Mouse (Mus musculus) NIH3T3 (cell line): ENCODE results near the gene Helz2.
A peak's percentile ranks its signal among the peaks of the same experiment; 100 is the strongest.

Experiments
- DNase-seq: peaks from one replicate; pipeline ENCODE4 v3.0.0-alpha.2; 2012; ENCODE audit warnings: low read depth

Helz2 gene

GRCm38 (mm10) chr2:181238091-181238610, 3.7 kb downstream of the Helz2 start:
- no peak for DNase-seq

- no peak for DNase-seq
Observed at GRCm38 (mm10) chr2:181237251-181238014, 4.4 kb downstream of the Helz2 start.

- DNase-seq, result peak; percentile 9
Observed at GRCm38 (mm10) chr2:181235681-181236566, 5.9 kb downstream of the Helz2 start.

- no peak for DNase-seq
Observed at GRCm38 (mm10) chr2:181234680-181235079, 7.1 kb downstream of the Helz2 start.

- DNase-seq, result no peak
Observed at GRCm38 (mm10) chr2:181233443-181233842, 8.4 kb downstream of the Helz2 start.

GRCm38 (mm10) chr2:181231171-181231570, 10.7 kb downstream of the Helz2 start:
- no peak for DNase-seq

- no peak for DNase-seq
Observed at GRCm38 (mm10) chr2:181228335-181228734, 13.5 kb downstream of the Helz2 start.

GRCm38 (mm10) chr2:181227122-181227521, 14.7 kb downstream of the Helz2 start:
- no peak for DNase-seq

- no peak for DNase-seq
Observed at GRCm38 (mm10) chr2:181224994-181225393, 16.8 kb downstream of the Helz2 start.

GRCm38 (mm10) chr2:181220361-181220760, 21.5 kb downstream of the Helz2 start:
- peak; percentile 32 for DNase-seq

- peak; percentile 32 for DNase-seq
Observed at GRCm38 (mm10) chr2:181219538-181220216, 22.1 kb downstream of the Helz2 start, which contains the start of gene Fndc11. TSS of gene Fndc11 (plus strand) at chr2:181220013.

- no peak for DNase-seq
Observed at GRCm38 (mm10) chr2:181218881-181219485, 22.8 kb downstream of the Helz2 start.

- DNase-seq, result no peak
Observed at GRCm38 (mm10) chr2:181216037-181216436, 25.8 kb downstream of the Helz2 start.

GRCm38 (mm10) chr2:181213021-181213445, 28.8 kb downstream of the Helz2 start, which contains the start of gene Srms:
TSS of gene Srms (minus strand) at chr2:181213185.
- no peak for DNase-seq

GRCm38 (mm10) chr2:181212389-181213020, 29.3 kb downstream of the Helz2 start:
- DNase-seq, result no peak

- no peak for DNase-seq
Observed at GRCm38 (mm10) chr2:181206118-181206517, 35.7 kb downstream of the Helz2 start.

GRCm38 (mm10) chr2:181205678-181206077, 36.1 kb downstream of the Helz2 start:
- DNase-seq, result no peak

- DNase-seq, result no peak
Observed at GRCm38 (mm10) chr2:181202886-181203285, 38.9 kb downstream of the Helz2 start.

- DNase-seq, result no peak
Observed at GRCm38 (mm10) chr2:181202422-181202821, 39.4 kb downstream of the Helz2 start, which contains the start of gene Ptk6. TSS of gene Ptk6 (minus strand) at chr2:181202789.

- no peak for DNase-seq
Observed at GRCm38 (mm10) chr2:181201606-181202005, 40.2 kb downstream of the Helz2 start.
